Mouse (Mus musculus): ENCODE data around the gene Rbm25. TPM values are rescaled to one million over a fixed set of nuclear protein-coding genes. Genes with fewer than 3 reads are reported as not detected.

Gene Rbm25
- 10 to 100 TPM in 1 of 2 experiments, 1 to 10 TPM in 1; 8.0 to 18.3 TPM for polyA plus RNA-seq (2012; fragmentation: generic; extraction: Trizol)

GRCm38 (mm10) chr12:83630936-83631335, at the start of gene Rbm25:
Gene Rbm25, plus strand, starts transcription at chr12:83631236.

GRCm38 (mm10) chr12:83597025-83597501, 34.0 kb upstream of the Rbm25 start, which contains the start of gene Zfyve1:
Gene Zfyve1, minus strand, starts transcription at chr12:83597222.

DNA sequence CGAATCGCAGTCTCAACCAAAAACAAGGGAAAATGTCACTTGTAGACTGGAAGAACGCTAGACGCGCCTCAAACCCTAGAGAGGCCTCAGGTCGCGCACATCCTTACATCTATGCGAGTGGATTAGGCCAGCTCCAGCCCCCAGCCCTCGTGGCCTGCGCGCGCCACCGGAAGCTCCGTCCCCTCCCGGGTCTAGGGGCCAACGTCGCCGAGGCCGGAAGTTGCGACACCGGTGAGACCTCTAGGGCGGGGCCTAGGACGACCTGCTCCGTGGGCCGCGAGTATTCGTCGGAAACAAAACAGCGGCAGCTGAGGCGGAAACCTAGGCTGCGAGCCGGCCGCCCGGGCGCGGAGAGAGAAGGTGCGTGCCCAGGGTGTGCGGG, 56.9 kb downstream of the Rbm25 start, which contains the start of gene Psen1:
Psen1 (plus strand) TSS at position 219 of the 382 bp plus-strand sequence.

Other genes with a start within 250 kb of the Rbm25 start
- gene Dpf3, start 143.5 kb upstream of the Rbm25 start, polyA plus RNA-seq (2012; fragmentation: generic; extraction: Trizol) = under 1 TPM; 0.06 to 0.19 TPM
- 10 to 100 TPM; 12.1 to 38.7 TPM for gene Dcaf4, start 110.8 kb upstream of the Rbm25 start, polyA plus RNA-seq (2012; fragmentation: generic; extraction: Trizol)
- 10 to 100 TPM in 1 of 2 experiments, 1 to 10 TPM in 1; 2.6 to 26.4 TPM for gene Zfyve1, start 34.0 kb upstream of the Rbm25 start, polyA plus RNA-seq (2012; fragmentation: generic; extraction: Trizol)
- 10 to 100 TPM; 22.5 to 43.9 TPM for gene Psen1, start 56.9 kb downstream of the Rbm25 start, polyA plus RNA-seq (2012; fragmentation: generic; extraction: Trizol)
- not detected for gene Papln, start 132.4 kb downstream of the Rbm25 start, polyA plus RNA-seq (2012; fragmentation: generic; extraction: Trizol)

Data from C3H10T1/2 (cell line).